Mouse (Mus musculus): ENCODE measurements around the gene Hs3st3b1.

GRCm38 (mm10) chr11:63904787-63905186, 17.3 kb downstream of the Hs3st3b1 start:
- TF ChIP-seq CTCF (IDR thresholded peaks at IDR 0.05; ENCODE audit: control insufficient read depth, insufficient read depth, insufficient replicate concordance, low read depth, low read length) (no peak), POLR2A (IDR thresholded peaks at IDR 0.05; ENCODE audit: control insufficient read depth, low read depth, low read length) (no peak)
